Mouse (Mus musculus) liver, adult 2 months (tissue): ENCODE data around the gene Gpr37l1. TPM values are rescaled to one million over a fixed set of nuclear protein-coding genes. Genes with fewer than 3 reads are reported as not detected.
"Not testable (repeated sequence)": the region's sequence is repeated elsewhere in the genome, so short reads cannot be mapped to it uniquely, and the experiment has no call there.

Experiments
- DNase-seq: peaks from one replicate; pipeline ENCODE4 v3.0.0-alpha.2; 2011; ENCODE audit warnings: low read depth, low spot score; ENCODE audit errors: extremely low read depth
- H3K27ac ChIP-seq: fragments of 200-500 bp; replicated peaks from 2 replicates; pipeline ENCODE4 v1.5.1; 2012; ENCODE audit warnings: low read depth, mild to moderate bottlenecking, control low read depth, inconsistent platforms, low read length; ENCODE audit not compliant: insufficient read depth
- H3K27me3 ChIP-seq: fragments of 200-500 bp; 2 replicates; pipeline ENCODE4 v1.6.1; 2012; ENCODE audit warnings: mild to moderate bottlenecking, moderate library complexity, low read length, inconsistent platforms; ENCODE audit not compliant: control insufficient read depth, insufficient read depth
- H3K36me3 ChIP-seq: fragments of 200-500 bp; 2 replicates; pipeline ENCODE4 v1.6.1; 2012; ENCODE audit warnings: low read length, inconsistent platforms; ENCODE audit not compliant: control insufficient read depth, insufficient read depth
- H3K4me1 ChIP-seq: fragments of 200-500 bp; 2 replicates; pipeline ENCODE4 v1.6.1; 2011; ENCODE audit warnings: low read length; ENCODE audit not compliant: control insufficient read depth, insufficient read depth
- H3K4me3 ChIP-seq: fragments of 200-500 bp; 2 replicates; pipeline ENCODE4 v1.5.1; 2011; ENCODE audit warnings: low read depth, mild to moderate bottlenecking, control low read depth, low read length, moderate library complexity; ENCODE audit not compliant: insufficient read depth
- H3K79me2 ChIP-seq: fragments of 200-500 bp; 2 replicates; pipeline ENCODE4 v1.6.1; 2012; ENCODE audit warnings: inconsistent platforms, mild to moderate bottlenecking, low read length, moderate library complexity; ENCODE audit not compliant: control insufficient read depth, insufficient read depth
- H3K9ac ChIP-seq: fragments of 200-500 bp; 2 replicates; pipeline ENCODE4 v1.6.1; 2012; ENCODE audit warnings: low read depth, mild to moderate bottlenecking, control low read depth, inconsistent platforms, low read length
- CTCF ChIP-seq: fragments of 200-500 bp; IDR thresholded peaks from 2 replicates; pipeline ENCODE4 v1.5.1; 2011; ENCODE audit warnings: low read depth, low read length, control low read depth
- POLR2A ChIP-seq: fragments of 200-500 bp; IDR thresholded peaks from 2 replicates; pipeline ENCODE4 v1.6.1; 2011; ENCODE audit warnings: low read length, control low read depth; ENCODE audit not compliant: insufficient read depth; ENCODE audit errors: extremely low read depth
- WGBS: fragments of 180-500 bp; shearing (Covaris S2); methylation state at CpG from one replicate; pipeline ENCODE4 v1.1.7; 2018; 5-methylcytosine and 5-hydroxymethylcytosine counted together
- polyA plus RNA-seq: library from polyadenylated mRNA; depleted of rRNA; stranded (reverse); fragments of >200 nt; gene quantifications from 2 replicates; pipeline ENCODE4 v1.2.3, GENCODE M21; 2012; rRNA removed
- total RNA-seq: library from RNA; depleted of rRNA; stranded (reverse); fragments of >200 nt; gene quantifications from 2 replicates; pipeline ENCODE4 v1.2.3, GENCODE M21; 2014; rRNA removed

Gene Gpr37l1
- total and polyA plus RNA-seq, 2 experiments = not detected

DNA sequence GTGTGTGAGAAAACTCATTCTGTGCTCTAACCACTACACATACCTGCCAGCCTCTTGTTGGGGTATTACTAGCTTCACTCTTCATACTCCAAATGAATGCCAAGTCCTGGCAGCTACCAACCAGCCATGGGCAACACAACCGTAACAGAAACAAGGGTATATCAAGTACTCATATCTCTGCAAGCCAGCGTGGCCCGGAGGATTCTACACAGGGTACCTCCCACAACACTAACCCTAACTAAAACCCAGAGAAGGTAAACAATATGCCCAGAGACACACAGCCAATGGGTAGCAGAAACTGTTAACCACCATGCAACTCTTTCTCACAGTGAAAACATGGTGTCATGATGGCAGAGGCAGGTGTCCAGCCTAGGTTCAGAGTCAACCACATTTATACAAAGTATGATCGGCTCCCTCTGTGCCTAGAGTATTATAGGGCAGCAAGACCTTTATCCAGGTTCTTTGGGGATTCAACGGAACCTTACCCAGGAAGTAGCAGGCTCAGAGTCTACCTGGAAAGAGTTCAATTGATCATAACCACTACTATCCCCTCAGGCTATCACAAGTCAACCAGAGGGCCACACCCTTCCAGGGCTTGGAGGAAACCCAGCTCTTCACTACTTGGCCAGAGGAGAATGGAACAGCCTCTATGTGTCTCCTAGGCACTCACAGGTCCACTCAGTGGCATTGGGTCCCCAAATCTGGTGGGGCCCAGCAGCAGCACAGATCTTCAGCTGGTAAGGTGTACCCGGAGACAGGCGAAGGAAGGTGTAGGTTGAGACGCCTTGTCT lies 42.7 kb downstream of the Gpr37l1 start:
- Histone ChIP-seq H3K4me1 (no peaks in the 10 kb centered on the region), H3K4me3 (no peak overlapping the region), H3K79me2 (no peaks in the 10 kb centered on the region), H3K9ac (no peak overlapping the region), H3K27ac (no peak overlapping the region), H3K36me3 (no peaks in the 10 kb centered on the region), H3K27me3 (no peaks in the 10 kb centered on the region)
- 91% methylated on average over 8 of the region's 8 CpGs for WGBS
- DNase-seq = no peak
- TF ChIP-seq POLR2A (no peak), CTCF (no peak)

DNA sequence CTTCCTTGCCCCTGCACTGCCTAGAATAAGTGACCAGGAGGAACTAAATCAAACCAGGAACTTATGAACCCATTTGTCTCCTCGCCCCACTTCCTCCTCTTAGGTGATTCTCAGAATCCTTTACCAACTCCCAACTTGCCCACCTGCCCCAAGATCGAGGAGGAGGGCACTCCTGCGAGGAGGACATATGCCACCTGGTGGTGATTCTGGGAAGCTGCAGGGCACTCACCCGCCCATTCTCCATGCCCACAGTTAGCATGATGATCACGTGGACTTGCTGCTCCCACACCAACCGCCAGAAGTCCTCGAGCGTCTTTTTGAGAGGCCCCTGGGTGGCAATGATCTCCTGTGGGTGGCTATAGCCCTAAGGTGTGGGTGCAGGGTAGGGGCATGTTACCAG lies 54.8 kb downstream of the Gpr37l1 start:
- DNase-seq = peak; percentile 36
- WGBS = 10% methylated on average over 8 of the region's 8 CpGs
- Histone ChIP-seq H3K27ac (no peak overlapping the region), H3K4me3 (no peak overlapping the region), H3K4me1 (no peaks in the 10 kb centered on the region), H3K79me2 (no peaks in the 10 kb centered on the region), H3K36me3 (no peaks in the 10 kb centered on the region), H3K9ac (no peak overlapping the region), H3K27me3 (no peaks in the 10 kb centered on the region)
- TF ChIP-seq CTCF (peak; percentile 95), POLR2A (no peak)

DNA sequence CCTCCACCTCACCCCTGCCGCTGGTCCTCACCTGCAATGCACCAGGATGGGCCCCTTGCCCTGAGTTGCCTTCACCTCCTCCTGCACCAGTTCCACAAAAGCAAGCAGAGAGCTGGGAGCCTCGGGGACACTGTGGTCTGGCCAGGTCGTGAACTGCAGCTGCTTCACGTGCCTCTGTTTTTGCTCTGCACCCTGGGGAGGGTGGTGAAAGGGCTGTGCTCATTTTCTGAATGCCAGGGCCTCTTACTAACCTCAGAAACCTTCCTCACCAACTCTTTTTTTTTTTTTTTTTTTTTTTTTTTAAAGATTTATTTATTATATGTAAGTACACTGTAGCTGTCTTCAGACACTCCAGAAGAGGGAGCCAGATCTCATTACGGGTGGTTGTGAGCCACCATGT lies 56.2 kb downstream of the Gpr37l1 start:
- DNase-seq, H3K36me3 ChIP-seq, H3K4me3 ChIP-seq, H3K4me1 ChIP-seq, H3K27me3 ChIP-seq, H3K9ac ChIP-seq, H3K79me2 ChIP-seq, H3K27ac ChIP-seq: not testable (repeated sequence)
- 71% methylated on average over 5 of the region's 5 CpGs for WGBS

Other genes starting within 250 kb of the Gpr37l1 start
- gene Ppp1r12b, start 211.7 kb downstream of the Gpr37l1 start, total RNA-seq = 4.7 and 5.0 TPM in 2 replicates
- 1.4 and 2.2 TPM in 2 replicates for gene Ppp1r12b, start 211.7 kb downstream of the Gpr37l1 start, polyA plus RNA-seq
- 1.1 and 1.8 TPM in 2 replicates for gene Ube2t, start 205.1 kb downstream of the Gpr37l1 start, total RNA-seq
- 0.19 and 0.43 TPM in 2 replicates for gene Ube2t, start 205.1 kb downstream of the Gpr37l1 start, polyA plus RNA-seq
- under 0.01 TPM in 2 replicates for gene Lgr6, start 62.4 kb downstream of the Gpr37l1 start, total RNA-seq
- gene Lgr6, start 62.4 kb downstream of the Gpr37l1 start, polyA plus RNA-seq = 0.05 TPM in 1 of 2 replicates, not detected in the other
- 0.28 and 0.54 TPM in 2 replicates for gene Ptpn7, start 35.0 kb downstream of the Gpr37l1 start, total RNA-seq
- gene Ptpn7, start 35.0 kb downstream of the Gpr37l1 start, polyA plus RNA-seq = 0.44 and 1.4 TPM in 2 replicates
- gene Arl8a, start 20.9 kb downstream of the Gpr37l1 start, total RNA-seq = 3.2 and 5.4 TPM in 2 replicates
- 13.1 and 15.2 TPM in 2 replicates for gene Arl8a, start 20.9 kb downstream of the Gpr37l1 start, polyA plus RNA-seq
- 0.13 and 0.18 TPM in 2 replicates for gene Elf3, start 90.9 kb upstream of the Gpr37l1 start, total RNA-seq
- gene Elf3, start 90.9 kb upstream of the Gpr37l1 start, polyA plus RNA-seq = 0.41 and 0.64 TPM in 2 replicates
- gene Rnpep, start 116.4 kb upstream of the Gpr37l1 start, total RNA-seq = 18.7 and 20.2 TPM in 2 replicates
- gene Rnpep, start 116.4 kb upstream of the Gpr37l1 start, polyA plus RNA-seq = 16.0 and 22.0 TPM in 2 replicates
- 17.9 and 22.0 TPM in 2 replicates for gene Timm17a, start 146.1 kb upstream of the Gpr37l1 start, total RNA-seq
- 27.9 and 34.3 TPM in 2 replicates for gene Timm17a, start 146.1 kb upstream of the Gpr37l1 start, polyA plus RNA-seq
- gene Lmod1, start 157.1 kb upstream of the Gpr37l1 start, total RNA-seq = 0.09 and 0.13 TPM in 2 replicates
- 0.16 and 0.17 TPM in 2 replicates for gene Lmod1, start 157.1 kb upstream of the Gpr37l1 start, polyA plus RNA-seq
- gene Shisa4, start 207.6 kb upstream of the Gpr37l1 start, total RNA-seq = 0.18 and 0.47 TPM in 2 replicates
- 0.14 and 0.33 TPM in 2 replicates for gene Shisa4, start 207.6 kb upstream of the Gpr37l1 start, polyA plus RNA-seq